Mouse (Mus musculus) ES-Bruce4 (cell line): ENCODE measurements around the gene Cad.

Experiments used
- CTCF ChIP-seq: IDR thresholded peaks from one replicate; pipeline ENCODE4 v1.8.1; 2011; ENCODE audit warnings: low read depth, low read length
- EP300 ChIP-seq: IDR thresholded peaks from 2 replicates; pipeline ENCODE4 v1.6.1; 2011; ENCODE audit warnings: low read depth, low read length; ENCODE audit not compliant: insufficient read depth
- POLR2A ChIP-seq: IDR thresholded peaks from one replicate; pipeline ENCODE4 v1.8.1; 2011; ENCODE audit warnings: low read length; ENCODE audit not compliant: insufficient read depth

- no peak for TF ChIP-seq CTCF
- no peak for TF ChIP-seq POLR2A
- TF ChIP-seq EP300: no peak
Observed at GRCm38 (mm10) chr5:31047074-31047473, 7.5 kb upstream of the Cad start.
